Mouse (Mus musculus) liver, embryonic 11.5 days (tissue): ENCODE data around the gene Col23a1. TPM values are rescaled to one million over a fixed set of nuclear protein-coding genes. Genes with fewer than 3 reads are reported as not detected.
A peak's percentile ranks its signal among the peaks of the same experiment; 100 is the strongest.

Experiments
- ATAC-seq: fragments of 200-750 bp; cut with Nextera tagmentation; replicated peaks from 2 replicates; pipeline ENCODE4 v1.8.0; 2017; ENCODE audit warnings: moderate number of reproducible peaks, mild to moderate bottlenecking, moderate TSS enrichment, moderate library complexity; ENCODE audit not compliant: low FRiP score
- DNase-seq: peaks from one replicate; pipeline ENCODE4 v3.0.0-alpha.2; 2017; ENCODE audit warnings: low spot score
- H3K27ac ChIP-seq: fragments of 300-500 bp; sonication (generic); 2 replicates; pipeline ENCODE4 v1.5.1; 2014; ENCODE audit warnings: mild to moderate bottlenecking, low read depth, low read length, control low read depth
- H3K27me3 ChIP-seq: fragments of 300-500 bp; sonication (generic); replicated peaks from 2 replicates; pipeline ENCODE4 v1.6.1; 2014; ENCODE audit warnings: low read length, mixed read lengths; ENCODE audit not compliant: control insufficient read depth, insufficient read depth
- H3K36me3 ChIP-seq: fragments of 300-500 bp; sonication (generic); 2 replicates; pipeline ENCODE4 v1.6.1; 2014; ENCODE audit warnings: mild to moderate bottlenecking, low read length, moderate library complexity, mixed read lengths; ENCODE audit not compliant: control insufficient read depth, insufficient read depth
- H3K4me1 ChIP-seq: fragments of 300-500 bp; sonication (generic); replicated peaks from 2 replicates; pipeline ENCODE4 v1.6.1; 2014; ENCODE audit warnings: low read length, mixed read lengths; ENCODE audit not compliant: control insufficient read depth, insufficient read depth
- H3K4me2 ChIP-seq: fragments of 300-500 bp; sonication (generic); 2 replicates; pipeline ENCODE4 v1.6.1; 2014; ENCODE audit warnings: mild to moderate bottlenecking, control low read depth, moderate library complexity
- H3K4me3 ChIP-seq: fragments of 300-500 bp; sonication (generic); 2 replicates; pipeline ENCODE4 v1.5.1; 2014; ENCODE audit warnings: low read depth, low read length, control low read depth
- H3K9ac ChIP-seq: fragments of 300-500 bp; sonication (generic); 2 replicates; pipeline ENCODE4 v1.6.1; 2014; ENCODE audit warnings: low read depth, low read length, control low read depth
- H3K9me3 ChIP-seq: fragments of 300-500 bp; sonication (generic); 2 replicates; pipeline ENCODE4 v1.6.1; 2016; ENCODE audit warnings: low read length, inconsistent platforms, mixed read lengths; ENCODE audit not compliant: control insufficient read depth
- WGBS: fragments of 180-500 bp; shearing (Covaris S2); extraction: QIAGEN DNeasy Blood & Tissue Kit; methylation state at CpG from one replicate; pipeline ENCODE4 v1.1.7; 2014; 5-methylcytosine and 5-hydroxymethylcytosine counted together
- polyA plus RNA-seq: library from polyadenylated mRNA; unstranded; fragments of >200 nt; fragmentation: Nextera tagmentation; extraction: Ambion mirVana; gene quantifications from 2 replicates; pipeline ENCODE4 v1.2.1, GENCODE M21; 2014

The Col23a1 gene
- polyA plus RNA-seq, 1 experiment from 2014 or later, result 2.0 TPM

DNA sequence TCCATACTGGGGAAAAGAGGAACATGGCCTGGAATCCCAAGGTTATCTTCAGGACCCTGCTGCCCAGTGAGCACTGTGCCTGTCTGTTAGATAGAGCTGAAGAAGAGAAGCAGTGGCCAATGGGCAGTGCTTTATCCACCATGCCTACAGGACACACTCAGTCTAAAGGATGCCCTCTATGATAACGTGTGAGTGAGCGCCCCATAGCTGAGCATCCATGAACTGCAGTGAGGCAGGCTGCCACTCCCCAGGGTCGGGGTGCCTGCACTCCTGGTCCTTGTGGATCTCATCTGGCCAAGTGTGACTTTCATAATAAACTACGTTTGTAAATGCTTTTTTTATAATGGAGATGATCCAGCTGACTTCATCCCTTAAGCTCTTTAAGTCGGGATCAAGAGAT is 87.5 kb downstream of the Col23a1 start:
- Histone ChIP-seq H3K4me2 (no peak overlapping the region), H3K27ac (no peak overlapping the region), H3K9ac (no peak overlapping the region), H3K9me3 (no peaks in the 10 kb centered on the region), H3K4me3 (no peak overlapping the region), H3K36me3 (no peaks in the 10 kb centered on the region), H3K4me1 (no peaks in the 10 kb centered on the region), H3K27me3 (no peaks in the 10 kb centered on the region)
- 60% methylated on average over 5 of the region's 5 CpGs for WGBS
- ATAC-seq (no peak), DNase-seq (no peak)

DNA sequence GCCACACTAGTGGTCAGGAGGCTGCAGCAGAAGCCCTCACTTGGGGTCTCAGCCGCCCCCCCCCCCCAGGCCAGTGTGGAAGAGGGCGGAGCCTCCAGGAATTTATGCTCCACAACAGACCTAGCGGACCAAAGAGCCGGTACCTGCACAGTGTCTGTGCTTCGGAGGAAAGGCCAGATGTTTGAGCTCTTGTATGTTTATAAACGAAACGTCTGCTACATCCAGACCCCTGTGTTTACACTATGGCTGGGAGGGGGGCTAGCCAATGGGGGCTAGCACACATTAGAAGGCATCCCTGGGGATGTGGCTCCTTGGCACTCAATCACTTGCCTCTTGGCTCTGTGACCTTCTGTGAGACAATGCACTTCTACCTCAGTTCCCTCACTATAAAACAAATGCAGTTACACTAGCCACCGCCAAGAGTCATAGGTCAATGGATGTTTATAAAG is 99.2 kb downstream of the Col23a1 start:
- 62% methylated on average over 8 of the region's 8 CpGs for WGBS
- Histone ChIP-seq H3K4me1 (peaks cover 2% of the 10 kb centered on the region; the same call in 1 of the 2 replicates), H3K27ac (no peak overlapping the region), H3K27me3 (no peaks in the 10 kb centered on the region), H3K36me3 (no peaks in the 10 kb centered on the region), H3K9ac (no peak overlapping the region), H3K4me3 (no peak overlapping the region), H3K4me2 (no peak overlapping the region), H3K9me3 (no peaks in the 10 kb centered on the region)
- ATAC-seq, result no peak
- no peak for DNase-seq

- Histone ChIP-seq H3K27me3 (no peaks in the 10 kb centered on the region), H3K4me1 (no peaks in the 10 kb centered on the region), H3K9ac (no peak overlapping the region), H3K4me2 (no peak overlapping the region), H3K9me3 (no peaks in the 10 kb centered on the region), H3K36me3 (no peaks in the 10 kb centered on the region), H3K4me3 (no peak overlapping the region), H3K27ac (no peak overlapping the region)
- WGBS, result 78% methylated on average over 10 of the region's 10 CpGs
- ATAC-seq, result no peak
- no peak for DNase-seq
These were observed 100.0 kb downstream of the Col23a1 start for GRCm38 (mm10) chr11:51389763-51390162.

GRCm38 (mm10) chr11:51390521-51390920 is 100.8 kb downstream of the Col23a1 start:
- no peaks in the 10 kb centered on the region for H3K27me3 ChIP-seq
- 62% methylated on average over 3 of the region's 3 CpGs for WGBS
- no peaks in the 10 kb centered on the region for H3K36me3 ChIP-seq
- H3K4me2 ChIP-seq, result no peak overlapping the region
- no peaks in the 10 kb centered on the region for H3K4me1 ChIP-seq
- no peak overlapping the region for H3K9ac ChIP-seq
- no peak overlapping the region for H3K4me3 ChIP-seq
- H3K27ac ChIP-seq, result no peak overlapping the region
- no peaks in the 10 kb centered on the region for H3K9me3 ChIP-seq
- DNase-seq, result no peak
- ATAC-seq, result no peak

- Histone ChIP-seq H3K9me3 (no peaks in the 10 kb centered on the region), H3K9ac (no peak overlapping the region), H3K4me2 (no peak overlapping the region), H3K4me1 (no peaks in the 10 kb centered on the region), H3K4me3 (no peak overlapping the region), H3K36me3 (no peaks in the 10 kb centered on the region), H3K27ac (no peak overlapping the region), H3K27me3 (no peaks in the 10 kb centered on the region)
- ATAC-seq, result no peak
- no peak for DNase-seq
- 75% methylated on average over 4 of the region's 4 CpGs for WGBS
These were observed 101.8 kb downstream of the Col23a1 start for GRCm38 (mm10) chr11:51391548-51391947.

- WGBS, result 84% methylated on average over 9 of the region's 9 CpGs
- no peak for DNase-seq
- Histone ChIP-seq H3K4me2 (no peak overlapping the region), H3K9me3 (no peaks in the 10 kb centered on the region), H3K4me1 (no peaks in the 10 kb centered on the region), H3K27ac (no peak overlapping the region), H3K4me3 (no peak overlapping the region), H3K27me3 (no peaks in the 10 kb centered on the region), H3K9ac (no peak overlapping the region), H3K36me3 (no peaks in the 10 kb centered on the region)
- ATAC-seq, result no peak
These were observed 104.7 kb downstream of the Col23a1 start for GRCm38 (mm10) chr11:51394301-51394865.

- ATAC-seq (no peak), DNase-seq (no peak)
- Histone ChIP-seq H3K4me2 (no peak overlapping the region), H3K9ac (no peak overlapping the region), H3K4me3 (no peak overlapping the region), H3K36me3 (no peaks in the 10 kb centered on the region), H3K9me3 (no peaks in the 10 kb centered on the region), H3K4me1 (0 out of 2 replicates have a peak, but pooled peaks cover 4% of the 10 kb centered on the region), H3K27ac (no peak overlapping the region), H3K27me3 (no peaks in the 10 kb centered on the region)
- 81% methylated on average over 2 of the region's 2 CpGs for WGBS
These were observed 106.7 kb downstream of the Col23a1 start for GRCm38 (mm10) chr11:51396451-51396850.

DNA sequence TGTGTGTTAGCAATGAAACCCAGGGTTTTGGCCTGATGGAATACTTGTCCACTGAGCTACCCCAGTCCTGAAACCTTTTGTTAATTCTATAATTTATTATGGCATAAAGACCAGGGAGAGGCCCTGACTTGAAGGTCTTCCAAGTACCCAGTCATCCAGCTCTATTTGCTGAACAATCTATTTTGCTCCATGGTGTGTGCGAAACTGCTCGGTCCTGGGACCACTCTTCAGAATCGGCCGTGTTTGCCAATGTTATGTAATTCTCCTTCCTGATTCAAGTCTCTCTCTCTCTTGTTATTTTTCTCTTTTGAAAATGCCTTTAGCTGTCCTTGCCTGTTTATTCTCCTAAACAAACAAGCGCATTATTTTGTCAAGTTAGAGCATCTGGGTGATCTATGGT is 108.4 kb downstream of the Col23a1 start:
- Histone ChIP-seq H3K27me3 (no peaks in the 10 kb centered on the region), H3K9me3 (no peaks in the 10 kb centered on the region), H3K36me3 (no peaks in the 10 kb centered on the region), H3K4me2 (no peak overlapping the region), H3K4me1 (peaks cover 4% of the 10 kb centered on the region; the same call in 1 of the 2 replicates), H3K27ac (no peak overlapping the region), H3K9ac (no peak overlapping the region), H3K4me3 (no peak overlapping the region)
- 93% methylated on average over 5 of the region's 5 CpGs for WGBS
- no peak for DNase-seq
- ATAC-seq, result no peak

- no peaks in the 10 kb centered on the region for H3K9me3 ChIP-seq
- no peaks in the 10 kb centered on the region for H3K36me3 ChIP-seq
- ATAC-seq, result peak; percentile 61
- H3K9ac ChIP-seq, result no peak overlapping the region
- H3K4me3 ChIP-seq, result no peak overlapping the region
- no peak overlapping the region for H3K27ac ChIP-seq
- WGBS, result 67% methylated on average over 11 of the region's 11 CpGs
- H3K4me2 ChIP-seq, result no peak overlapping the region
- no peaks in the 10 kb centered on the region for H3K27me3 ChIP-seq
- no peak for DNase-seq
- H3K4me1 ChIP-seq, result peaks cover 26% of the 10 kb centered on the region
These were observed 110.6 kb downstream of the Col23a1 start for GRCm38 (mm10) chr11:51400356-51400755.
